Mouse (Mus musculus): Measurements from ENCODE around the gene Fbp2. TPM values are rescaled to one million over a fixed set of nuclear protein-coding genes. Genes with fewer than 3 reads are reported as not detected.

The Fbp2 gene
- polyA plus RNA-seq, 1 experiment, result not detected

DNA sequence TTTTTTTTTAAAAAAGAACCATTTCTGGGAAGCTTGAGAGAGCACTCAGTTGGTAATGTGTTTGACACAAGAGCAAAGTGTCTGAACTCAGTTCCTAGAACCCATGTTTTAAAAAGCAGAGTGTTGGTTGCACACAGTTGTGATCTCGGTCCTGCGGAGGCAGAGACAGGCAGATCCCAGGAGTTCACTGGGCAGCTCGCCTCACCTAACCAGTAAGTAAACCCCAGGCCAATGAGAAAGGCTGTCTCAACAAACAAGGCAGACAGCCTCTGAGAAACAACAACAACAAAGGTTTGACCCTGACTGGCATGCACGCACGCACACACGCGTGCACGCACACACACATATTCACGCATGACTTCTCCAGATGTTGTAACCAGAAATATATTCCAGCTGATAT lies 25.7 kb upstream of the Fbp2 start:
- H3K4me1 ChIP-seq (ENCODE audit: control insufficient read depth, insufficient read depth, low read length), result no peaks in the 10 kb centered on the region
- no peak for TF ChIP-seq CTCF (IDR thresholded peaks at IDR 0.05; ENCODE audit: borderline replicate concordance, insufficient read depth, low read length)
- no peak for TF ChIP-seq POLR2A (IDR thresholded peaks at IDR 0.05; ENCODE audit: low read depth, low read length)
- no peak overlapping the region for H3K4me3 ChIP-seq (ENCODE audit: insufficient read depth, low read length)
- H3K27ac ChIP-seq (ENCODE audit: insufficient read depth, low read length), result no peak overlapping the region

DNA sequence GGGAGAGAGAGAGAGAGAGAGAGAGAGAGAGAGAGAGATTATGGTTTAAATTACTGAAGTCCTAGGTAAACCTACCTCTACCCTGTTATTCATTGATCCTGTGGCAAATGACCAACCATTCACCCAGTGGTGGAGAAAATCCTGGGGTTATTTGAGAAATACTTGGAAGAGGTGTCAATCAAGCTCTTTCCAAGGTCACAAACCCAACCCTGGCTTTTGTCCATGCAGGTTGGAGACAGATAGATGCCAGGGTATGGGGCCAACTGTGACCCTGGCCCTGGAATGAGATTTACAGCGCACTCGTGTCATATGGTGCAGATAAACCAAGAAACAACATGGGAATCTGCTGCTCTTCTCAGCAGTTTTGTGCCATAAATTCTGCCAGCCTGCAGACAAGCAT lies 25.2 kb upstream of the Fbp2 start:
- TF ChIP-seq CTCF (IDR thresholded peaks at IDR 0.05; ENCODE audit: borderline replicate concordance, insufficient read depth, low read length), result no peak
- Histone ChIP-seq H3K4me3 (ENCODE audit: insufficient read depth, low read length) (no peak overlapping the region), H3K4me1 (ENCODE audit: control insufficient read depth, insufficient read depth, low read length) (no peaks in the 10 kb centered on the region), H3K27ac (ENCODE audit: insufficient read depth, low read length) (no peak overlapping the region)

GRCm38 (mm10) chr13:62882856-62883255 lies 24.6 kb upstream of the Fbp2 start:
- H3K4me3 ChIP-seq (ENCODE audit: insufficient read depth, low read length), result no peak overlapping the region
- TF ChIP-seq CTCF (IDR thresholded peaks at IDR 0.05; ENCODE audit: borderline replicate concordance, insufficient read depth, low read length) (no peak), POLR2A (IDR thresholded peaks at IDR 0.05; ENCODE audit: low read depth, low read length) (no peak)
- H3K27ac ChIP-seq (ENCODE audit: insufficient read depth, low read length), result no peak overlapping the region
- no peaks in the 10 kb centered on the region for H3K4me1 ChIP-seq (ENCODE audit: control insufficient read depth, insufficient read depth, low read length)

DNA sequence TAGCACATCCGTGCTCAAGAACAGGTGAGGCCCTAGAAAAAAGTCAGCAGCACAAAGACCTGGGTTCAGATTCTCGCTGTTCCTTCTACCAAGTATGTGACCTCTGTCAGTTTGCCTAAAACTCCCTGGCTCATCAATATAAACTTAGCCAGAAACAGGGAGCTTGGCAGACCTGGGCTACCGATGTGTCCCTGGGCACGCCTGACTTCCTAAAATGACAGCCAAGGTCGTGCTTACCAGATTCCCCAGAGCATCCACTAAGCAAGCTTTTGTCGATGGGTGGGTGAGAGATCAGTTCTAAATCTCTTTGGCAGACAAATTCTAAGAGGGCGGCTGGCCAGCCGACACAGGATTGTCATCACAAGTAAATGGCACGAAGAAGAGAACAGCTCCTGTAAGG lies 23.1 kb upstream of the Fbp2 start:
- Histone ChIP-seq H3K4me1 (ENCODE audit: control insufficient read depth, insufficient read depth, low read length) (no peaks in the 10 kb centered on the region), H3K4me3 (ENCODE audit: insufficient read depth, low read length) (no peak overlapping the region), H3K27ac (ENCODE audit: insufficient read depth, low read length) (no peak overlapping the region)
- TF ChIP-seq POLR2A (IDR thresholded peaks at IDR 0.05; ENCODE audit: low read depth, low read length) (no peak), CTCF (IDR thresholded peaks at IDR 0.05; ENCODE audit: borderline replicate concordance, insufficient read depth, low read length) (no peak)

GRCm38 (mm10) chr13:62879831-62880615 lies 21.8 kb upstream of the Fbp2 start:
- no peak overlapping the region for H3K4me3 ChIP-seq (ENCODE audit: insufficient read depth, low read length)
- H3K4me1 ChIP-seq (ENCODE audit: control insufficient read depth, insufficient read depth, low read length), result no peaks in the 10 kb centered on the region
- no peak overlapping the region for H3K27ac ChIP-seq (ENCODE audit: insufficient read depth, low read length)
- TF ChIP-seq CTCF (IDR thresholded peaks at IDR 0.05; ENCODE audit: borderline replicate concordance, insufficient read depth, low read length) (no peak), POLR2A (IDR thresholded peaks at IDR 0.05; ENCODE audit: low read depth, low read length) (no peak)

DNA sequence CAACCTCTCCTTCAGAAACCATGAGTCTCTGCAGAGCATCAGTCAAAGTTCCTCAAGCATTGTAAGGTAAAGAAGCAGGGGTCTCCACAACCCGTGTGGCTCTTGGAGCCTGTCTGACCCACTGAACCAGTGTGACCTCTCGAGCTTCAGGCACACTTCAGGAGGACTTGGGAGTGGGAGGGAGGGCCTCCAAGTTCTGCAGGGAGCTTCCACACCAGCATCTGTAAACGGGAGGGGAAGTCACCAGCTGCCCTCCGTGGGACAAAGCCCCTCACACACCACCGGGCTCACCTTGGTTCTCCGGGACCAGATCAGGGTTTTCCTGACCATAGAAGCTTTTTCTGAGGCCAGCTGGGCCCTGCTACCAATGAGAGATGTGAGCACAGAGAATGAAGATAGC lies 21.2 kb upstream of the Fbp2 start:
- H3K27ac ChIP-seq (ENCODE audit: insufficient read depth, low read length), result no peak overlapping the region
- no peaks in the 10 kb centered on the region for H3K4me1 ChIP-seq (ENCODE audit: control insufficient read depth, insufficient read depth, low read length)
- H3K4me3 ChIP-seq (ENCODE audit: insufficient read depth, low read length), result no peak overlapping the region
- TF ChIP-seq CTCF (IDR thresholded peaks at IDR 0.05; ENCODE audit: borderline replicate concordance, insufficient read depth, low read length), result no peak

DNA sequence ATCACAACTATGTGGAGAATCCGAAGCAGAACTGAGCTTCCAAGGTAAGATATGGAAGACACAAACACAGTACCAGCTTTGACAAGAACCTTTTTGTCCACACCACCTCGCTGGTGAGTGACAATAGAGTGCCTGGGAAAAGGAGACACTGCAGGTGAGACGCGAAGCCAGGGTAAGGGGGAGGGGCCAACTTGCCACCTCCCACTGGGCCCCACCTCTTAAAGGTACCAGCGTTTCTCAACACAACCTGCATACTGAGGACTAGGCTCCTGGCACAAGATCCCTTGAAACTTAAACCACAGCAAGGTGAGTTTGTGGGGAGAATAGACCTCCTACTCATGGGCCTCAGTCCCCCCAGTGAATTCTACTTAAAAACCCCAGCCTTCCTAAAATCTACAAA lies 19.0 kb upstream of the Fbp2 start:
- no peak for TF ChIP-seq POLR2A (IDR thresholded peaks at IDR 0.05; ENCODE audit: low read depth, low read length)
- no peak for TF ChIP-seq CTCF (IDR thresholded peaks at IDR 0.05; ENCODE audit: borderline replicate concordance, insufficient read depth, low read length)
- Histone ChIP-seq H3K4me1 (ENCODE audit: control insufficient read depth, insufficient read depth, low read length) (no peaks in the 10 kb centered on the region), H3K27ac (ENCODE audit: insufficient read depth, low read length) (no peak overlapping the region), H3K4me3 (ENCODE audit: insufficient read depth, low read length) (no peak overlapping the region)

- TF ChIP-seq POLR2A (IDR thresholded peaks at IDR 0.05; ENCODE audit: low read depth, low read length) (no peak), CTCF (IDR thresholded peaks at IDR 0.05; ENCODE audit: borderline replicate concordance, insufficient read depth, low read length) (no peak)
- Histone ChIP-seq H3K4me3 (ENCODE audit: insufficient read depth, low read length) (no peak overlapping the region), H3K27ac (ENCODE audit: insufficient read depth, low read length) (no peak overlapping the region), H3K4me1 (ENCODE audit: control insufficient read depth, insufficient read depth, low read length) (no peaks in the 10 kb centered on the region)
These were observed 17.9 kb upstream of the Fbp2 start for GRCm38 (mm10) chr13:62876111-62876510.

- no peak overlapping the region for H3K4me3 ChIP-seq (ENCODE audit: insufficient read depth, low read length)
- H3K4me1 ChIP-seq (ENCODE audit: control insufficient read depth, insufficient read depth, low read length), result no peaks in the 10 kb centered on the region
- TF ChIP-seq CTCF (IDR thresholded peaks at IDR 0.05; ENCODE audit: borderline replicate concordance, insufficient read depth, low read length), result no peak
- TF ChIP-seq POLR2A (IDR thresholded peaks at IDR 0.05; ENCODE audit: low read depth, low read length), result no peak
- H3K27ac ChIP-seq (ENCODE audit: insufficient read depth, low read length), result no peak overlapping the region
These were observed 14.0 kb upstream of the Fbp2 start for GRCm38 (mm10) chr13:62872252-62872651.

DNA sequence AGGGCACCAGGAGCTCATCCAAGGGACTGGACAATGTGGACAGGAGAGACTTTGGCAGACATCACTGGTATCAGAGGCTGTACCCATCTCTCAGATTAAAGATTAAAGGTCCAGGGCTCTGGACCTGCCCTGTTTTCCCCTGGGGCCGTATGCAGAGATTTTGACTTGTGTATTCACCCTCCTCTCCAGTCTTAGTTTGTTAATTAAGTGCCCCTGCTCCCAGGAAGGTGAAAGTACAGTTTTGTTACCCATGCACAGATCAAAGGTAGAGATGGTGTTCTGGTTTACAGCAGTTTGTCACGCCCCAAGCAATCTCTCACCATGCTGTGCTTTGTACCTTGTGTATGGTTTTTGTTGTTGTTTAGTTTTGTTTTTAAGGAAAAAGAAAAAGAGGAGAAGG lies 12.4 kb upstream of the Fbp2 start:
- TF ChIP-seq CTCF (IDR thresholded peaks at IDR 0.05; ENCODE audit: borderline replicate concordance, insufficient read depth, low read length) (no peak), POLR2A (IDR thresholded peaks at IDR 0.05; ENCODE audit: low read depth, low read length) (no peak)
- no peak overlapping the region for H3K27ac ChIP-seq (ENCODE audit: insufficient read depth, low read length)
- H3K4me3 ChIP-seq (ENCODE audit: insufficient read depth, low read length), result no peak overlapping the region
- H3K4me1 ChIP-seq (ENCODE audit: control insufficient read depth, insufficient read depth, low read length), result no peaks in the 10 kb centered on the region

Measured in embryonic fibroblast, embryonic 13.5 days (primary cell).